Mouse (Mus musculus): ENCODE data around the gene Gars. TPM values are rescaled to one million over a fixed set of nuclear protein-coding genes. Genes with fewer than 3 reads are reported as not detected.

Gars gene
- polyA plus RNA-seq, 1 experiment from 2014 or later, result 197 TPM

GRCm38 (mm10) chr6:55040031-55040430 lies 2.2 kb downstream of the Gars start:
- Histone ChIP-seq H3K36me3 (no peaks in the 10 kb centered on the region), H3K9me3 (no peaks in the 10 kb centered on the region), H3K27me3 (no peaks in the 10 kb centered on the region), H3K9ac (no peak overlapping the region), H3K27ac (replicated peaks) (no peak overlapping the region), H3K4me1 (replicated peaks) (peaks cover 46% of the 10 kb centered on the region), H3K4me2 (peak overlapping the region; percentile 85; the same call in 1 of the 2 replicates), H3K4me3 (no peak overlapping the region)
- ATAC-seq (ENCODE audit: low FRiP score, low read depth), result no peak
- 70% methylated on average over 1 of the region's 1 CpGs for WGBS

DNA sequence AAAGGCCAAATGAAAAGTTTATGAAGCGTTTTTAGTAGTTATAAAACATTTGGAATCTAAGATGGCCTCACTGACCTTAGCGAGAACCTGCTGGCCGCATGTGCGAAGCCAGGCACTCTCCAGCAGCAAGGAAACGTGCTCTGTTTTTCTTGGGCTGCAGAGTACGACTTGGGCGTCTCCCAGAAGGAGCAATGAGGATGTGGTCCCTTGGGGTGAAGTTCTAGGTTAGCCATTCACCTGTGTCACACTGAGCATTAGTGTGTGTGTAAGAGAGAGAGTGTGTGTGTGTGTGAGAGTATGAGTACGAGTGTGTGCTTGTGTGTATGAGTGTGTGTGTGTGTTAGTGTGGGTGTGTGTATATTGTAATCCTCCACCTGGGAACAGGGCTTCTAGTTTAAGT lies 5.4 kb downstream of the Gars start:
- WGBS, result 86% methylated on average over 8 of the region's 8 CpGs
- Histone ChIP-seq H3K4me2 (no peak overlapping the region), H3K9ac (no peak overlapping the region), H3K36me3 (peaks cover 12% of the 10 kb centered on the region), H3K4me3 (no peak overlapping the region), H3K9me3 (no peaks in the 10 kb centered on the region), H3K27ac (replicated peaks) (no peak overlapping the region), H3K4me1 (replicated peaks) (peaks cover 41% of the 10 kb centered on the region), H3K27me3 (no peaks in the 10 kb centered on the region)
- ATAC-seq (ENCODE audit: low FRiP score, low read depth), result no peak

DNA sequence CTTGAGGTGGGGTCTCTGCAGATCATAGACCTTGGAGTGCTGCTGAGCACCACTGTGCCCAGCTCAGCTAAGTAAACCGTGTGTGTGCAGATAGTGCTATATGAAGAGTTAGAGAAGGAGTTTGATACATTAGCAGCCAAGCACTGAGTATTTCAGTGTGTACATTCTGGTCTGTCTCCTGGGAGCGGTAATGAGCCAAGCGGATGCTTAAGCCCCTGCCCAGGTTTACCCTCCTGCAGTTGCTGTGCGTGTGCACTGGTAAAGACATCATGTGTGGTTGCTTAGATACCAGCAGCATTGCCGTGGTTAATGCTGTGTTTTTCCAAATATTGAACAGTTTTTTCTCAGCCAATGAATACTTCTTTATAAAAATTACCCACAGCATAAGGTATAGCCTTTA lies 6.7 kb downstream of the Gars start:
- H3K4me2 ChIP-seq, result no peak overlapping the region
- H3K36me3 ChIP-seq, result peaks cover 22% of the 10 kb centered on the region
- H3K4me3 ChIP-seq, result no peak overlapping the region
- no peak overlapping the region for H3K27ac ChIP-seq (replicated peaks)
- peaks cover 32% of the 10 kb centered on the region for H3K4me1 ChIP-seq (replicated peaks)
- no peak overlapping the region for H3K9ac ChIP-seq
- H3K27me3 ChIP-seq, result no peaks in the 10 kb centered on the region
- no peaks in the 10 kb centered on the region for H3K9me3 ChIP-seq
- 57% methylated on average over 5 of the region's 5 CpGs for WGBS
- no peak for ATAC-seq (ENCODE audit: low FRiP score, low read depth)

DNA sequence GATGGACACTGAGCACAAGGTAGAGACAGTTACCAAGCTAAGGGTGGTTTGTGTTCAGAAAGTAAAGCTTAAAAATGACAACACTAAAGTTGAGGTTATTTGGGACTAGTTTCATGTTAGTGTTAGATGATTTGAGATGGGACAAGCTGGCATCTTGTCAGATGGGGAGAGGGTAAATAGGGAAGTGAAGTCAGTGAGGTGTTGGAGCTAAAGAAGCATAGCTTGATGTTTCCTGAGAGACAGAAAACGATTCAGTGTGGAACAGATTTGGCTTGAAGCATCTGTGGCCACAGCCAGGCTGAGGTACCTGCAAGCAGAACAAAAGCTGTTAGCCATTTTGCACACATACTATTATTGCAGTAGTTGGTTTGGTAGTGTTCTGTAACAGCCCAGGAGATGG lies 7.5 kb downstream of the Gars start:
- peaks cover 29% of the 10 kb centered on the region for H3K36me3 ChIP-seq
- H3K9ac ChIP-seq, result no peak overlapping the region
- no peaks in the 10 kb centered on the region for H3K27me3 ChIP-seq
- no peak overlapping the region for H3K27ac ChIP-seq (replicated peaks)
- H3K4me3 ChIP-seq, result no peak overlapping the region
- no peak for ATAC-seq (ENCODE audit: low FRiP score, low read depth)
- H3K4me1 ChIP-seq (replicated peaks), result peaks cover 24% of the 10 kb centered on the region
- H3K4me2 ChIP-seq, result no peak overlapping the region
- 65% methylated on average over 1 of the region's 1 CpGs for WGBS
- H3K9me3 ChIP-seq, result no peaks in the 10 kb centered on the region

- no peak overlapping the region for H3K4me3 ChIP-seq
- no peak overlapping the region for H3K9ac ChIP-seq
- ATAC-seq (ENCODE audit: low FRiP score, low read depth), result no peak
- no peak overlapping the region for H3K4me2 ChIP-seq
- H3K27me3 ChIP-seq, result no peaks in the 10 kb centered on the region
- peaks cover 8% of the 10 kb centered on the region for H3K4me1 ChIP-seq (replicated peaks)
- H3K36me3 ChIP-seq, result peaks cover 60% of the 10 kb centered on the region
- H3K27ac ChIP-seq (replicated peaks), result no peak overlapping the region
- 96% methylated on average over 10 of the region's 10 CpGs for WGBS
- H3K9me3 ChIP-seq, result no peaks in the 10 kb centered on the region
These were observed 11.4 kb downstream of the Gars start for GRCm38 (mm10) chr6:55049186-55049585.

DNA sequence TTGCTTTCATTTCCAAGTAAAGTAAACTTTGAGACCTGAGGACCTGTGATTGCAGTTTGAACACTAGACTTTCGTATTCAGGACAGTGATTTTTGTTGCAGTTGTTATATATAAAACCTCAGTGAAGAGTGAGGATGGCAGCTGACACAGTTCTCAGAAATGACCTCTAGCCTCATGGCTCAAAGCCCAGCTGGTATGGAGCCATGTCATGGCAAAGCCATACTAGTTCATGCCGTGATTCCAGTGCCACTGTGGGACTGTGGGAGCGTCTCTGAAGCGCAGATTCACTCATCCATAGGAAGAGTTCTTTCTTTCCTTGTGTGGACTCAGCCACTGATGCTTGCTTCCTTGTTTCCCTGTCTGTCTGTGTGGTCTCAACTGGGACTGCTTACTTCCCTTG lies 16.7 kb downstream of the Gars start:
- no peaks in the 10 kb centered on the region for H3K27me3 ChIP-seq
- no peak overlapping the region for H3K4me3 ChIP-seq
- peaks cover 74% of the 10 kb centered on the region for H3K36me3 ChIP-seq
- no peaks in the 10 kb centered on the region for H3K4me1 ChIP-seq (replicated peaks)
- H3K9me3 ChIP-seq, result no peaks in the 10 kb centered on the region
- no peak overlapping the region for H3K4me2 ChIP-seq
- no peak overlapping the region for H3K27ac ChIP-seq (replicated peaks)
- no peak overlapping the region for H3K9ac ChIP-seq
- 95% methylated on average over 4 of the region's 4 CpGs for WGBS
- no peak for ATAC-seq (ENCODE audit: low FRiP score, low read depth)

DNA sequence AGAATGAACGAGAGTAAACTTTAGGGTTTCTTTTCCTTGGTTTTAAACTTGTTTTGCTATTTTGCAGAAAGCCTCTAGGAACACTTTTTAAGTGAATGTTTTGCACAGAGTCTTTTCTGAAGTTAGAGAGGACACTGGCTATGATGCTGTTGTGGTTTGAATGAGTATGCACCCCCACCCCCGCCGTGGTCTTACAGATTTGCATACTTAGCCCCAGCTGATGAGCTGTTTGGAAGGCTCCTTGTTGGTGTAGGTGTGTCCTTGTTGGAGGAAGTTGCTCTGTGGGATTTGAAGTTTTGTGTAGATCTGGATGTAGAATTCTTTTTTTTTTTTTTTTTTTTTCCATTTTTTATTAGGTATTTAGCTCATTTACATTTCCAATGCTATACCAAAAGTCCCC lies 19.6 kb downstream of the Gars start:
- no peak overlapping the region for H3K9ac ChIP-seq
- H3K9me3 ChIP-seq, result no peaks in the 10 kb centered on the region
- no peak overlapping the region for H3K4me3 ChIP-seq
- 89% methylated on average over 3 of the region's 3 CpGs for WGBS
- H3K4me1 ChIP-seq (replicated peaks), result no peaks in the 10 kb centered on the region
- H3K4me2 ChIP-seq, result no peak overlapping the region
- peaks cover 74% of the 10 kb centered on the region for H3K36me3 ChIP-seq
- no peaks in the 10 kb centered on the region for H3K27me3 ChIP-seq
- no peak overlapping the region for H3K27ac ChIP-seq (replicated peaks)
- ATAC-seq (ENCODE audit: low FRiP score, low read depth), result no peak

DNA sequence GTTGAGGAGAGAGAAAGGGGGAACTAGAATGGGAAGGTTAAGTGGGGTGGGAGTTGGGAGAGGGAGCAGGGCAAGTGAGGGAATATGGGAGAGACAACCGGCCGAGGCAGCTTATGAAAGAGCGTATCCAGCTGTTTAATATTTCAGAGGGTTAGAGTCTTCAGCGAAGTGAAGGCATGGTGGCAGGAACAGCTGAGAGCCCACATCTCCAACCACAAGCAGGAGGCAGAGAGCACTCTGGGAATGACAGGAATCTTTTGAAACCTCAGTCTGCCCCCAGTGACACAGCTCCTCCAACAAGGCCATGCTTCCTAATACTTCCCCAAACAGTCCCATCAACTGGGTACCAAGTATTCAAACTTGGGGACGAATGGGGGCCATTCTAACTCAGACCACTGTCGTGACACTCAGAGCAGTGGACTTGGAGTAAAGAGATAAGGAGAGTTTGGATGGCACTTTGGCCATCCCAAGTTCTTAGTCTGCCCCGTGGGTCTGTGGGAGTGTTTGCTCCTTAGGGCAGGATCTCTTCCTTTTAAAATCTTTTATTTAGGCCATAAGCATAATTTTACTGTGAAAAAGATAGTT lies 22.5 kb downstream of the Gars start:
- no peaks in the 10 kb centered on the region for H3K9me3 ChIP-seq
- no peaks in the 10 kb centered on the region for H3K27me3 ChIP-seq
- peaks cover 73% of the 10 kb centered on the region for H3K36me3 ChIP-seq
- ATAC-seq (ENCODE audit: low FRiP score, low read depth), result no peak
- no peak overlapping the region for H3K4me2 ChIP-seq
- WGBS, result 92% methylated on average over 7 of the region's 7 CpGs
- H3K9ac ChIP-seq, result no peak overlapping the region
- no peaks in the 10 kb centered on the region for H3K4me1 ChIP-seq (replicated peaks)
- H3K27ac ChIP-seq (replicated peaks), result no peak overlapping the region
- no peak overlapping the region for H3K4me3 ChIP-seq

GRCm38 (mm10) chr6:55061328-55061727 lies 23.5 kb downstream of the Gars start:
- H3K9ac ChIP-seq, result no peak overlapping the region
- 93% methylated on average over 11 of the region's 11 CpGs for WGBS
- H3K4me2 ChIP-seq, result no peak overlapping the region
- no peaks in the 10 kb centered on the region for H3K27me3 ChIP-seq
- ATAC-seq (ENCODE audit: low FRiP score, low read depth), result no peak
- H3K4me3 ChIP-seq, result no peak overlapping the region
- no peak overlapping the region for H3K27ac ChIP-seq (replicated peaks)
- peaks cover 75% of the 10 kb centered on the region for H3K36me3 ChIP-seq
- no peaks in the 10 kb centered on the region for H3K9me3 ChIP-seq
- H3K4me1 ChIP-seq (replicated peaks), result no peaks in the 10 kb centered on the region

GRCm38 (mm10) chr6:55062200-55062599 lies 24.4 kb downstream of the Gars start:
- no peak overlapping the region for H3K9ac ChIP-seq
- no peak overlapping the region for H3K27ac ChIP-seq (replicated peaks)
- no peak overlapping the region for H3K4me3 ChIP-seq
- 75% methylated on average over 5 of the region's 5 CpGs for WGBS
- H3K4me1 ChIP-seq (replicated peaks), result no peaks in the 10 kb centered on the region
- peaks cover 76% of the 10 kb centered on the region for H3K36me3 ChIP-seq
- no peaks in the 10 kb centered on the region for H3K27me3 ChIP-seq
- no peaks in the 10 kb centered on the region for H3K9me3 ChIP-seq
- no peak overlapping the region for H3K4me2 ChIP-seq
- no peak for ATAC-seq (ENCODE audit: low FRiP score, low read depth)

GRCm38 (mm10) chr6:55063793-55064476 lies 26.1 kb downstream of the Gars start:
- Histone ChIP-seq H3K4me3 (no peak overlapping the region), H3K36me3 (peaks cover 82% of the 10 kb centered on the region), H3K27me3 (no peaks in the 10 kb centered on the region), H3K9ac (no peak overlapping the region), H3K27ac (replicated peaks) (no peak overlapping the region), H3K9me3 (no peaks in the 10 kb centered on the region), H3K4me2 (no peak overlapping the region), H3K4me1 (replicated peaks) (no peaks in the 10 kb centered on the region)
- 95% methylated on average over 9 of the region's 9 CpGs for WGBS
- ATAC-seq (ENCODE audit: low FRiP score, low read depth), result no peak

DNA sequence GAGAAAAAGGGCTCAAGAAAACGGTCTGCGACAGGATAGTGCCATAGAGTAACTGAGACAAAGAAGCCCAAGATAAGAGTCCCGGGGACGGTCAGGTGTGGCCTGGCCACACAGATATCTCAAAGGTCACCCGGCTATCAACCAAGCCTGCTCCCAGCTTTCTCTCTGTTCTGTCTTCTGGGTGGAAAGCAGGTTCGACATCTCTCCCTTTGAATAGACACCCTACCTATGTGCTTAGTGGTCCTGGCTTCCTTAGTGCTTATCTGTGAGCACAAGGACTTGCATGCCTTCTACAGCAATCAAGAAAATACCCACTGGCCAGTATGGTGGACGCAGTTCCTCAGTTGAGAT lies 26.6 kb downstream of the Gars start:
- H3K9ac ChIP-seq, result no peak overlapping the region
- no peaks in the 10 kb centered on the region for H3K9me3 ChIP-seq
- no peaks in the 10 kb centered on the region for H3K4me1 ChIP-seq (replicated peaks)
- H3K4me3 ChIP-seq, result no peak overlapping the region
- H3K4me2 ChIP-seq, result no peak overlapping the region
- peaks cover 85% of the 10 kb centered on the region for H3K36me3 ChIP-seq
- WGBS, result 98% methylated on average over 7 of the region's 7 CpGs
- H3K27me3 ChIP-seq, result no peaks in the 10 kb centered on the region
- no peak overlapping the region for H3K27ac ChIP-seq (replicated peaks)
- ATAC-seq (ENCODE audit: low FRiP score, low read depth), result no peak

GRCm38 (mm10) chr6:55065903-55066302 lies 28.1 kb downstream of the Gars start:
- Histone ChIP-seq H3K36me3 (peaks cover 83% of the 10 kb centered on the region), H3K4me3 (no peak overlapping the region), H3K27ac (replicated peaks) (no peak overlapping the region), H3K4me1 (replicated peaks) (no peaks in the 10 kb centered on the region), H3K9me3 (no peaks in the 10 kb centered on the region), H3K9ac (no peak overlapping the region), H3K4me2 (no peak overlapping the region), H3K27me3 (no peaks in the 10 kb centered on the region)
- WGBS, result 90% methylated on average over 2 of the region's 2 CpGs
- no peak for ATAC-seq (ENCODE audit: low FRiP score, low read depth)

All from hindbrain, embryonic 15.5 days (tissue).